Mouse (Mus musculus) B cell, adult 62 days (primary cell): Measurements from ENCODE around the gene Gm17555. TPM values are rescaled to one million over a fixed set of nuclear protein-coding genes. Genes with fewer than 3 reads are reported as not detected.

Experiments
- total RNA-seq: library from RNA; stranded (reverse); gene quantifications from 4 replicates; pipeline ENCODE4 v1.2.4, GENCODE M21; 2023

The Gm17555 gene
- not detected in 4 replicates for total RNA-seq

DNA sequence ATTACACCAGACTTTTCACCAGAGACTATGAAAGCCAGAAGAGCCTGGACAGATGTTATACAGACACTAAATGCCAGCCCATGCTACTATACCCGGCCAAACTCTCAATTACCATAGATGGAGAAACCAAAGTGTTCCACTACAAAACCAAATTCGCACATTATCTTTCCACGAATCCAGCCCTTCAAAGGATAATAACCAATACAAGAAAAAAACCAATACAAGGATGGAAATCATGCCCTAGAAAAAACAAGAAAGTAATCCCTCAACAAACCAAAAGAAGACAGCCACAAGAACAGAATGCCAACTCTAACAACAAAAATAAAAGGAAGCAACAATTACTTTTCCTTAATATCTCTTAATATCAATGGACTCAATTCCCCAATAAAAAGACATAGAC is at the start of gene Gm17555:
Gm17555 (plus strand) TSS at position 301 of the 400 bp plus-strand sequence.

Other genes with a start within 250 kb of the Gm17555 start
- gene Fgf7, start 180.4 kb upstream of the Gm17555 start, total RNA-seq, result 0.21 to 0.72 TPM in 2 of 4 replicates, not detected in the others
- not detected in 4 replicates for gene Fam227b, start 63.1 kb upstream of the Gm17555 start, total RNA-seq
- 4.8 to 6.8 TPM (median 5.2 TPM) in 4 replicates for gene Dtwd1, start 63.0 kb upstream of the Gm17555 start, total RNA-seq